Mouse (Mus musculus) adrenal gland, adult 2 months (tissue): Measurements from ENCODE around the gene Kcnip3. TPM values are rescaled to one million over a fixed set of nuclear protein-coding genes. Genes with fewer than 3 reads are reported as not detected.

ENCODE experiments used
- polyA plus RNA-seq: library from polyadenylated mRNA; depleted of rRNA; stranded (reverse); fragments of >200 nt; gene quantifications from 2 replicates; pipeline ENCODE4 v1.2.3, GENCODE M21; 2012; rRNA removed
- total RNA-seq, 2 experiments: library from RNA; stranded (reverse); gene quantifications; 2 replicates each; pipeline ENCODE4 v1.2.3; 2021

Gene Kcnip3
- total and polyA plus RNA-seq, 3 experiments: 4.2 to 6.4 (median 6.4) TPM

Other genes with a start within 250 kb of the Kcnip3 start
- gene Dusp2, start 185.9 kb downstream of the Kcnip3 start, total RNA-seq: under 1 TPM; 0.17 to 0.76 TPM
- 1.3 and 2.2 TPM in 2 replicates for gene Dusp2, start 185.9 kb downstream of the Kcnip3 start, polyA plus RNA-seq
- gene Astl, start 183.5 kb downstream of the Kcnip3 start, total RNA-seq: not detected
- not detected in 2 replicates for gene Astl, start 183.5 kb downstream of the Kcnip3 start, polyA plus RNA-seq
- gene Adra2b, start 158.9 kb downstream of the Kcnip3 start, total RNA-seq: 1 to 10 TPM; 1.6 to 1.9 TPM
- gene Adra2b, start 158.9 kb downstream of the Kcnip3 start, polyA plus RNA-seq: 1.1 and 1.5 TPM in 2 replicates
- gene Gpat2, start 96.9 kb downstream of the Kcnip3 start, total RNA-seq: under 1 TPM; 0.14 to 0.31 TPM
- 0.19 and 0.61 TPM in 2 replicates for gene Gpat2, start 96.9 kb downstream of the Kcnip3 start, polyA plus RNA-seq
- gene Fahd2a, start 77.5 kb downstream of the Kcnip3 start, total RNA-seq: 10 to 100 TPM; 33.3 to 43.0 TPM
- 26.9 and 28.6 TPM in 2 replicates for gene Fahd2a, start 77.5 kb downstream of the Kcnip3 start, polyA plus RNA-seq
- under 1 TPM; 0.37 to 0.83 TPM for gene Prom2, start 19.4 kb upstream of the Kcnip3 start, total RNA-seq
- gene Prom2, start 19.4 kb upstream of the Kcnip3 start, polyA plus RNA-seq: 0.42 and 0.63 TPM in 2 replicates
- gene Zfp661, start 65.0 kb upstream of the Kcnip3 start, total RNA-seq: 1 to 10 TPM; 2.7 to 2.9 TPM
- 0.90 and 1.3 TPM in 2 replicates for gene Zfp661, start 65.0 kb upstream of the Kcnip3 start, polyA plus RNA-seq
- 100 to 1,000 TPM; 111 to 122 TPM for gene Mrps5, start 65.1 kb upstream of the Kcnip3 start, total RNA-seq
- gene Mrps5, start 65.1 kb upstream of the Kcnip3 start, polyA plus RNA-seq: 36.8 and 43.7 TPM in 2 replicates
- 1 to 10 TPM; 5.9 to 8.1 TPM for gene Mal, start 134.6 kb upstream of the Kcnip3 start, total RNA-seq
- gene Mal, start 134.6 kb upstream of the Kcnip3 start, polyA plus RNA-seq: 1.9 and 2.9 TPM in 2 replicates
- 1 to 10 TPM; 1.8 to 2.0 TPM for gene Mall, start 207.8 kb upstream of the Kcnip3 start, total RNA-seq
- gene Mall, start 207.8 kb upstream of the Kcnip3 start, polyA plus RNA-seq: 1.9 and 4.6 TPM in 2 replicates